ENCODE assay signal across 10 mouse cellular contexts in genomic region chr16:43508166-43508998, GRCm38 (mm10).
DNase-seq lines count a peak whose midpoint lies in the region; ATAC-seq and TF ChIP-seq lines count a peak whose summit lies in the region.
"Had no signal": no experiment of that assay in that cellular context is flagged by ENCODE, and none has a peak within 500 bp of the region (broad histone marks: within the 10 kb centered on the region; RNA-seq: fewer than 3 reads in every experiment).

No protein-coding gene starts in this region.

- 0 out of 2 replicates have a peak overlapping the region, but pooled peaks have one; percentile 35 for H3K9ac ChIP-seq in hindbrain, embryonic 13.5 days
- H3K9ac ChIP-seq in hindbrain, embryonic 11.5 days (ENCODE audit: low read depth, low read length), result no peak overlapping the region
- H3K9ac ChIP-seq in forebrain, embryonic 12.5 days, result peak overlapping the region; percentile 33
- peak overlapping the region; percentile 36; the same call in 1 of the 2 replicates for H3K9ac ChIP-seq in midbrain, postnatal 0 days (replicated peaks; ENCODE audit: low read length, poor library complexity, severe bottlenecking)
- H3K9ac ChIP-seq: liver, embryonic 15.5 days had no signal

- H3K4me3 ChIP-seq in hindbrain, embryonic 13.5 days, result peak overlapping the region; percentile 14
- no peak overlapping the region for H3K4me3 ChIP-seq in hindbrain, embryonic 11.5 days (ENCODE audit: low read depth, low read length)
- H3K4me3 ChIP-seq in forebrain, embryonic 12.5 days (replicated peaks), result peak overlapping the region; percentile 33
- H3K4me3 ChIP-seq in midbrain, postnatal 0 days (ENCODE audit: low read depth, low read length), result peak overlapping the region; percentile 6
- H3K4me3 ChIP-seq: liver, embryonic 15.5 days had no signal

- TF ChIP-seq CTCF in midbrain, postnatal 0 days (IDR thresholded peaks at IDR 0.05), result 0 out of 2 replicates have a peak, but pooled peaks have one; percentile 1

- H3K36me3 ChIP-seq in hindbrain, embryonic 13.5 days, result no peaks in the 10 kb centered on the region
- H3K36me3 ChIP-seq in hindbrain, embryonic 11.5 days (ENCODE audit: control insufficient read depth, insufficient read depth, low read length), result no peaks in the 10 kb centered on the region
- no peaks in the 10 kb centered on the region for H3K36me3 ChIP-seq in forebrain, embryonic 12.5 days (replicated peaks)
- no peaks in the 10 kb centered on the region for H3K36me3 ChIP-seq in midbrain, postnatal 0 days (ENCODE audit: insufficient read depth, low read length)
- H3K36me3 ChIP-seq: liver, embryonic 15.5 days had no signal

- ATAC-seq in hindbrain, embryonic 13.5 days (ENCODE audit: low FRiP score), result no peak
- ATAC-seq in hindbrain, embryonic 11.5 days (ENCODE audit: low FRiP score), result no peak
- ATAC-seq in forebrain, embryonic 12.5 days (ENCODE audit: low FRiP score), result no peak
- no peak for ATAC-seq in midbrain, postnatal 0 days (ENCODE audit: low FRiP score)

- 71% methylated on average over 9 of the region's 9 CpGs for WGBS in hindbrain, embryonic 13.5 days
- WGBS in hindbrain, embryonic 11.5 days, result 84% methylated on average over 9 of the region's 9 CpGs
- 54% methylated on average over 9 of the region's 9 CpGs for WGBS in forebrain, embryonic 12.5 days
- 50% methylated on average over 9 of the region's 9 CpGs for WGBS in midbrain, postnatal 0 days

- peaks cover 47% of the 10 kb centered on the region for H3K4me1 ChIP-seq in hindbrain, embryonic 13.5 days (replicated peaks)
- peaks cover 3% of the 10 kb centered on the region; the same call in 1 of the 2 replicates for H3K4me1 ChIP-seq in hindbrain, embryonic 11.5 days (replicated peaks; ENCODE audit: control insufficient read depth, insufficient read depth, low read length)
- peaks cover 48% of the 10 kb centered on the region for H3K4me1 ChIP-seq in forebrain, embryonic 12.5 days
- H3K4me1 ChIP-seq in midbrain, postnatal 0 days (ENCODE audit: insufficient read depth, low read length), result no peaks in the 10 kb centered on the region
- H3K4me1 ChIP-seq: liver, embryonic 15.5 days had no signal

- no peaks in the 10 kb centered on the region for H3K27me3 ChIP-seq in hindbrain, embryonic 13.5 days
- H3K27me3 ChIP-seq in hindbrain, embryonic 11.5 days (ENCODE audit: control insufficient read depth, insufficient read depth, low read length), result no peaks in the 10 kb centered on the region
- H3K27me3 ChIP-seq in forebrain, embryonic 12.5 days, result no peaks in the 10 kb centered on the region
- H3K27me3 ChIP-seq in midbrain, postnatal 0 days (ENCODE audit: insufficient read depth, low read length), result no peaks in the 10 kb centered on the region

- peak; percentile 29 for DNase-seq in cerebellum, adult 9-11 months
- no peak for DNase-seq in cerebellum, postnatal 14 days
- DNase-seq in hindbrain, embryonic 11.5 days (ENCODE audit: low spot score), result no peak
- no peak for DNase-seq in midbrain, postnatal 0 days (ENCODE audit: low spot score)
- DNase-seq in urinary bladder, postnatal 10 days (ENCODE audit: low spot score), result no peak
- no peak for DNase-seq in ovary, postnatal 36 days (ENCODE audit: low spot score)
- DNase-seq: kidney, postnatal 10 days had no signal

- no peaks in the 10 kb centered on the region for H3K9me3 ChIP-seq in hindbrain, embryonic 13.5 days
- no peaks in the 10 kb centered on the region for H3K9me3 ChIP-seq in hindbrain, embryonic 11.5 days (ENCODE audit: control insufficient read depth, low read length)
- H3K9me3 ChIP-seq in forebrain, embryonic 12.5 days, result no peaks in the 10 kb centered on the region
- no peaks in the 10 kb centered on the region for H3K9me3 ChIP-seq in midbrain, postnatal 0 days (ENCODE audit: low read length)
- H3K9me3 ChIP-seq: liver, embryonic 15.5 days had no signal

- peak overlapping the region; percentile 81 for H3K4me2 ChIP-seq in hindbrain, embryonic 13.5 days
- H3K4me2 ChIP-seq in hindbrain, embryonic 11.5 days (replicated peaks; ENCODE audit: low read depth, low read length), result no peak overlapping the region
- peak overlapping the region; percentile 66 for H3K4me2 ChIP-seq in forebrain, embryonic 12.5 days
- H3K4me2 ChIP-seq in midbrain, postnatal 0 days (ENCODE audit: low read depth, low read length, poor library complexity, severe bottlenecking), result peak overlapping the region; percentile 52
- H3K4me2 ChIP-seq: liver, embryonic 15.5 days had no signal

- no peak overlapping the region for H3K27ac ChIP-seq in hindbrain, embryonic 13.5 days
- H3K27ac ChIP-seq in hindbrain, embryonic 11.5 days (ENCODE audit: low read depth, low read length), result no peak overlapping the region
- H3K27ac ChIP-seq in forebrain, embryonic 12.5 days, result peak overlapping the region; percentile 75
- H3K27ac ChIP-seq in midbrain, postnatal 0 days (ENCODE audit: low read depth, low read length), result peak overlapping the region; percentile 51
- H3K27ac ChIP-seq: liver, embryonic 15.5 days had no signal

Comparison
In these comparisons a context has a peak if more than half of its experiments do, and no peak if none do; other contexts are left out.
1. H3K27ac ChIP-seq: peak in forebrain, embryonic 12.5 days (single experiment) and midbrain, postnatal 0 days (single experiment); none in hindbrain, embryonic 13.5 days (single experiment) and hindbrain, embryonic 11.5 days (single experiment).